Mouse (Mus musculus) neural tube, embryonic 15.5 days (tissue): ENCODE data around the gene Sec31a. TPM values are rescaled to one million over a fixed set of nuclear protein-coding genes. Genes with fewer than 3 reads are reported as not detected.

Source experiments
- ATAC-seq: fragments of 200-750 bp; cut with Nextera tagmentation; 2 replicates; pipeline ENCODE4 v1.8.0; 2017; ENCODE audit warnings: mild to moderate bottlenecking, moderate TSS enrichment, moderate library complexity; ENCODE audit not compliant: low FRiP score
- H3K27ac ChIP-seq: fragments of 300-500 bp; sonication (generic); replicated peaks from 2 replicates; pipeline ENCODE4 v1.5.1; 2015; ENCODE audit warnings: mild to moderate bottlenecking, inconsistent platforms
- H3K27me3 ChIP-seq: fragments of 300-500 bp; sonication (generic); replicated peaks from 2 replicates; pipeline ENCODE4 v1.6.1; 2015; ENCODE audit warnings: inconsistent platforms
- H3K36me3 ChIP-seq: fragments of 300-500 bp; sonication (generic); 2 replicates; pipeline ENCODE4 v1.6.1; 2015; ENCODE audit warnings: inconsistent platforms
- H3K4me1 ChIP-seq: fragments of 300-500 bp; sonication (generic); 2 replicates; pipeline ENCODE4 v1.6.1; 2015; ENCODE audit warnings: inconsistent platforms
- H3K4me2 ChIP-seq: fragments of 300-500 bp; sonication (generic); 2 replicates; pipeline ENCODE4 v1.6.1; 2015; ENCODE audit warnings: inconsistent platforms, mild to moderate bottlenecking, moderate library complexity
- H3K4me3 ChIP-seq: fragments of 300-500 bp; sonication (generic); replicated peaks from 2 replicates; pipeline ENCODE4 v1.5.1; 2015; ENCODE audit warnings: mild to moderate bottlenecking, inconsistent platforms
- H3K9ac ChIP-seq: fragments of 300-500 bp; sonication (generic); replicated peaks from 2 replicates; pipeline ENCODE4 v1.6.1; 2015; ENCODE audit warnings: mild to moderate bottlenecking, inconsistent platforms
- H3K9me3 ChIP-seq: fragments of 300-500 bp; sonication (generic); replicated peaks from 2 replicates; pipeline ENCODE4 v1.6.1; 2016; ENCODE audit warnings: inconsistent platforms
- WGBS: fragments of 180-500 bp; shearing (Covaris S2); methylation state at CpG from one replicate; pipeline ENCODE4 v1.1.7; 2015; ENCODE audit warnings: mixed read lengths; 5-methylcytosine and 5-hydroxymethylcytosine counted together
- polyA plus RNA-seq: library from polyadenylated mRNA; unstranded; fragments of >200 nt; fragmentation: Nextera tagmentation; extraction: Ambion mirVana; gene quantifications from 2 replicates; pipeline ENCODE4 v1.2.1, GENCODE M21; 2015

Gene Sec31a
- polyA plus RNA-seq, 1 experiment from 2014 or later, result 89.5 TPM

DNA sequence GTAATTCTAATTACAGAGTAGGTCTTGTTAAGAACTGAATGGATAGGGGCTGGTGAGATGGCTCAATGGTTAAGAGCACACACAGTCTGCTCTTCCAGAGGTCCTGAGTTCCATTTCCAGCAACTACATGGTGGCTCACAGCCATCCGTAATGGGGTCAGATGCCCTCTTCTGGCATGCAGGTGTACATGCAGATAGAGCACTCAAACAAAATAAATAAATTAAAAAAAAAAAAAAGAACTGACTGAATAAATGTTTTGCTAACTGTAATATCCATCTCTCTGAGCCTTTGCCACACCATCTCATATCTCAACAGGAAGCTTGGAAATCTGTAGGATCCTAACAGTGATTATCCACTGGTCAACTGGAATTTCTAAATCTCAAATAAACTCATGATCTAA, 45.1 kb downstream of the Sec31a start:
- WGBS, result 59% methylated on average over 1 of the region's 1 CpGs
- H3K27me3 ChIP-seq, result no peaks in the 10 kb centered on the region
- H3K36me3 ChIP-seq, result peaks cover 75% of the 10 kb centered on the region
- no peak for ATAC-seq
- H3K4me1 ChIP-seq, result no peaks in the 10 kb centered on the region
- no peak overlapping the region for H3K27ac ChIP-seq
- H3K4me2 ChIP-seq, result no peak overlapping the region
- H3K4me3 ChIP-seq, result no peak overlapping the region
- H3K9me3 ChIP-seq, result no peaks in the 10 kb centered on the region
- no peak overlapping the region for H3K9ac ChIP-seq

DNA sequence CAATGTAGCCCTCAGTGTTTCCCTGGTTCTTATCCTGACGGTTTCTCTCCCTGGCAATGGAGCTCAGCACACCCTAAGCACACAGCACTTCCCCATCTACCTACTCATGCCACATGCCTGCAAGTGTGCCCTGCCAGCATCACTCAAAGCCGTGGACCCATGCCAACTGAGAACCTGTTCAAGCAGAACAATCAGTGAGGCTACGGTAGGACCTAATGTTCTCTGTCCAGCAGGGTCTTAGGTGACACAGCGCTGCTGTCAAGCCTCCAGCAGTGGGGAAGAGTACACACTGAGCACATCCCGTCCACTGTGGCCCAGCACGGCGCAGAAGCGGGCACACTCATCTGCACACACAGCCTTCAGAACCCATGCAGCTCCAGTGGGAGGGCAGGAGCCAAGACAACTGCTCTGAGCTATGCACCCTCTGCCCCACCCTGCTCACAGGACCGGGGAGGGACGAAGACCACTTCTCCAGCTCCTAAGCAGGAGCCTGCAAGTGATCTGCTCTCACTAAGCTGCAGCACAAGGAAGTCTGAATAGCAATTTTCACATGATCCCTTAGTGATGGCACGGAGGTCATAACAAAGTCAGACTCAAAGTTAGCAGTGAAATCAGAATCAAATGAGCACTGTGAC, 46.1 kb downstream of the Sec31a start:
- no peak for ATAC-seq
- H3K4me2 ChIP-seq, result no peak overlapping the region

DNA sequence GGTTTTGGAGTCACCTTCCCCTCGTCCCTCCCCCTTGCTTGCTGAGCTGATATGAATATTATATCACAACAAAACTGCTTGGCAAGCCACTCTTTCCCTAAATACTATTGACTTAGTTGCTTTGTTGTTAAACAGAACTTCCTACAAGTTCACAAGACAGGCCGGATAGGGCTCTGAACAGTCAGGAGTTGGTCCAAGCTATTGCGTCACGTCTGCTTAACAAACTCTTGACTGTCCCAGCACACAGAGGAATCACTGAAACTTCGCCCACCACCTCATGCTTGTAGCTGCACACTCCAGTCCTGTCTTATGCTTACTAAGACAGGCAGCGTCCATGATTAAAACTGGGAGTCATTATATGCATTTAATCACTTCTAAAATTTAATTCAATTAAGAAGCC, 46.9 kb downstream of the Sec31a start:
- no peaks in the 10 kb centered on the region for H3K9me3 ChIP-seq
- no peak overlapping the region for H3K4me3 ChIP-seq
- H3K36me3 ChIP-seq, result peaks cover 80% of the 10 kb centered on the region
- H3K9ac ChIP-seq, result no peak overlapping the region
- no peak overlapping the region for H3K4me2 ChIP-seq
- no peaks in the 10 kb centered on the region for H3K27me3 ChIP-seq
- no peak overlapping the region for H3K27ac ChIP-seq
- no peak for ATAC-seq
- WGBS, result 96% methylated on average over 6 of the region's 6 CpGs
- H3K4me1 ChIP-seq, result no peaks in the 10 kb centered on the region

More for the DNA sequence above, 46.1 kb downstream of the Sec31a start:
- Histone ChIP-seq H3K4me3 (no peak overlapping the region), H3K36me3 (peaks cover 79% of the 10 kb centered on the region), H3K4me1 (no peaks in the 10 kb centered on the region), H3K9me3 (no peaks in the 10 kb centered on the region), H3K27ac (no peak overlapping the region), H3K9ac (no peak overlapping the region), H3K27me3 (no peaks in the 10 kb centered on the region)
- 90% methylated on average over 11 of the region's 11 CpGs for WGBS

DNA sequence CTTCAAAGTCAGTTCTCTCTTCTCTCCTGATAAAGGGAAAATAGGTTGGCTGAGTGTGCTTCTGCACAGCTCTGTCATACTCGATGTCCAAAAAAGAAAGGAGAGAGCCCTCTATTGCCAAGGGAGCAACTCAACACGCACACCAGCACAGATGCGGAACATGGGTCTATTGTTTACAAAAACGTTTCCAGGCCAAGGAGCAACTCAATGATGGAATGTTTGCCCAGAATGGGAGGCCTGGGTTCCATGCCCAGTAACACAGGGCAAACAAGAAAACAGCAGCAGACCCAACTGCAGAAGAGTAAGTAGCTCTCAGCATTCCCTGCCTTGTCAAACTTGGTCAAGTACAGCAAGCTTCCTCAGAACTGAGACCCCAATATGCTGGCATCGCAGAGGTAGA, 47.5 kb downstream of the Sec31a start:
- Histone ChIP-seq H3K36me3 (peaks cover 79% of the 10 kb centered on the region), H3K9me3 (no peaks in the 10 kb centered on the region), H3K9ac (no peak overlapping the region), H3K4me2 (no peak overlapping the region), H3K4me1 (no peaks in the 10 kb centered on the region), H3K4me3 (no peak overlapping the region), H3K27me3 (no peaks in the 10 kb centered on the region), H3K27ac (no peak overlapping the region)
- ATAC-seq, result no peak
- WGBS, result 78% methylated on average over 5 of the region's 5 CpGs

DNA sequence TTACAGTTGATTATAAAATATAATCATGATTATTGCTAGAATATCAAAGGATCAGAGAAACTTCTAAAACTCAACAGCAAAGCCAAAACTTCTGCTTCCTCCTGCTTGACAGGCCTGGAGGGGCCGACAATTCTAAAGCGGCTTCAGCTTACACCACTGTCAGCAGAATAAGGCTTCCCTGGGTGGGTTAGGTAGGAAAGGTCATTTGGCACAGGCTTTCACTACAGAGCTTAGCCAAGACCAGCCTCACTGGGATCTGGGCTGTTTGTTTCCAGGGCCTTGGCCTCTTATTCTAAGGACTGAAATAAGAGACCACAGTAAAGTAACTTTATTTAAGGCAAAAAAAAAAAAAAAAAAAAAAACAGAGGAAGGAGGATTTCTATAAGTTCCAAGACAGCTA, 49.0 kb downstream of the Sec31a start:
- no peak overlapping the region for H3K4me3 ChIP-seq
- no peak overlapping the region for H3K4me2 ChIP-seq
- no peaks in the 10 kb centered on the region for H3K9me3 ChIP-seq
- H3K36me3 ChIP-seq, result peaks cover 82% of the 10 kb centered on the region
- ATAC-seq, result no peak
- H3K27ac ChIP-seq, result no peak overlapping the region
- WGBS, result 82% methylated on average over 2 of the region's 2 CpGs
- no peaks in the 10 kb centered on the region for H3K4me1 ChIP-seq
- H3K27me3 ChIP-seq, result no peaks in the 10 kb centered on the region
- no peak overlapping the region for H3K9ac ChIP-seq

DNA sequence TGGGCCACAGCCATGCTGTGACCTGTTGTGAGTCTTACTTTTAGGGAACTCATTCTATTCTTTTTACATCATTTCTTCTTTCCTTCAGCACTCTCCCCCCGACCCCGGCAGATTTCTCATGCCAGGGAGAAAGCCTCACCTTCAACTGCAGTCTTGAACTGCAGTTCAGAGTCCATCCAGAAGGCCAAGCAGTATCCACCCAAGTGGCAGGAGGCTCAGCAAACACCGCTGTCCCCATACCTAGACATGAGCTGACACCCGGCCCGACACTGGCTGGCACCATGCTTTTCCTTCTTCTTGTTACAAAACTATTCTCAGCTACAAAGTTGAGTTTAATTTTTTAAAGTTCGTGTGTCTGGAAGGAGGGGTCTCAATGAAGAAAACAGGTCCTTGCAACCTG, 55.7 kb downstream of the Sec31a start:
- WGBS, result 89% methylated on average over 6 of the region's 6 CpGs
- no peaks in the 10 kb centered on the region for H3K9me3 ChIP-seq
- H3K4me1 ChIP-seq, result peaks cover 10% of the 10 kb centered on the region
- H3K27me3 ChIP-seq, result no peaks in the 10 kb centered on the region
- H3K9ac ChIP-seq, result no peak overlapping the region
- H3K4me2 ChIP-seq, result no peak overlapping the region
- H3K36me3 ChIP-seq, result peaks cover 45% of the 10 kb centered on the region
- ATAC-seq, result no peak
- no peak overlapping the region for H3K4me3 ChIP-seq
- no peak overlapping the region for H3K27ac ChIP-seq

DNA sequence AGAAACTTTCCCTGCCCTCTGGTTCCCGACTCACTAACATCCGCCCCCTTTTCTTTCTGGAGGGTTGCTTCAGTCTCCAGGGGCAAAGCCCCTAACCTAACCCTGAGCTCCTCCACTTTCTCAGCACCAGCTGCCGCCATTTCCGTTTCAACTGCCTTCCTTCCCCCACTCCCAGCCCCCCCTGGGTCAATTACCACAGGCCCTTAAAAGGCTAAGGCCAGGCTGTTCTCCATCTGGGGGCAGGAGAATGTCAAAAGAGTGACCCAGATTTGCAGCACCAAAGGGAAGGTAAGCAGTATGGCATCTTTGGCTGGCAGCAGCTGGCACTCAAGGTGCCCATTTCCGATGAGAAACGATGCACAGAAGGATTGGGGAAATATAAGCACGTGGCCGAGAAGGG, 57.7 kb downstream of the Sec31a start:
- Histone ChIP-seq H3K36me3 (peaks cover 27% of the 10 kb centered on the region), H3K4me2 (no peak overlapping the region), H3K27ac (no peak overlapping the region), H3K4me3 (no peak overlapping the region), H3K9ac (no peak overlapping the region), H3K27me3 (no peaks in the 10 kb centered on the region), H3K9me3 (no peaks in the 10 kb centered on the region), H3K4me1 (peaks cover 14% of the 10 kb centered on the region)
- no peak for ATAC-seq
- WGBS, result 45% methylated on average over 8 of the region's 8 CpGs

DNA sequence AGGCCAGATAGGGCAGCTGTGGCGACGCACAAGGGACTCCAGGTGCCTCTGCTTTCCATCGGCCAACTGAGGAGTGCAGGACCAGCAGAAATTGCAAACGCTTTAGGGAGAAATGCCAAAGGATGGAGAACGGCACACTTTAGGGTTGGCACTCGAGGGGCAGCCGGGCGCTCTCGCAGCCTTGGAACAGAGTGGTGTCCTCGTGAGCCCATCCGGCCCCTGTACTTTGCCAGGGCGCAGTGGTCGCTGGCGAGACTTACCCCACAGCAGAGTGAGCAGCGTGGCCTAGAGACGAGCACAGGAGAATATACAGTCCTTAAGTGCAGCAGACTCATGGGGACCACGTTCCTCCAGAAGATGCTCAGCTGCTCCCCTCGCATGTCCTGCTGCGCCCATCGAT, 61.4 kb downstream of the Sec31a start:
- peaks cover 20% of the 10 kb centered on the region for H3K4me1 ChIP-seq
- no peak overlapping the region for H3K27ac ChIP-seq
- H3K27me3 ChIP-seq, result no peaks in the 10 kb centered on the region
- H3K4me2 ChIP-seq, result no peak overlapping the region
- 95% methylated on average over 20 of the region's 20 CpGs for WGBS
- H3K9me3 ChIP-seq, result no peaks in the 10 kb centered on the region
- no peak overlapping the region for H3K4me3 ChIP-seq
- no peak for ATAC-seq
- no peaks in the 10 kb centered on the region for H3K36me3 ChIP-seq
- H3K9ac ChIP-seq, result no peak overlapping the region

DNA sequence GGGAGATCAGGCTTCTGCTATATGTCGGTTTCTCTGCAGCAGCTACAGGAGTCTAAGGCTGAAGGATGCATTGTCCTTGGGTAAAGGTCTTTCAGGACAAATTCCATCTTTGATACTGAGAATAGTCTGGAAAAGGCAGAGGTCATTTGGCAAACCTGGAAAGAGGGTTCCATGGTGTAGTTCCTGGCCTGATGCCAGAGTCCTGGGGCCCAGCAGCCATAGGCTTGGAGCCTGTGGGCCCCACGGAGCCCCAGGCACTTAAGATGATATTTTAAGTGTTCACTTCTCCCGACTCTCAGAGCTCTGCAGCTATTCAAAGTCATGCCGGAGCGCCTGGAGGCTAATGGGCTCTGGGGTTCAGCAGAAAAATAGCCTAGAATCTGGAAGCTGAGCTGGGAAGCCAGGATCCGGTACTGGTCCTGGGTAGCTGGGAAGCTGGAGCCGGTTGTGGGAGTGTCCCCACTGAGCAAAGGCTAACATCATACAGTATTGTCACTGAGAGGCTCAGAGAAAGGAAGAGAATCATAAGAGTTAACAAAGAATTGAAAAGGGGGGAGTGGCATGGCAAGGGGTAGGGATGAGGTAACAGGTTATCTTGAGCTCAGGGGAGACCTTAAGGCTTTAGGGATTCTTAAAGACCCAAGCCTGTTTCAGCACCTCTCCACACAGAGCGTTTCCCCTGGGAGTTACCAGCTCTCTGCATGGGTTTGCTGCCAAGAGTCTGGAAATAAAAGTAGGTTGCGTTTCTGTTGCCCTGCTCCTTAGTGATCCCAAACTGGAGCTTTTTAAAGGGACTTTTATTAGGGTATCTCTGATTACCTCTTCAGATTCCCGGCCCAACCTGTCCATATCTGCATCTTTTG, 62.8 kb downstream of the Sec31a start:
- no peak overlapping the region for H3K9ac ChIP-seq
- no peak for ATAC-seq
- H3K9me3 ChIP-seq, result no peaks in the 10 kb centered on the region
- 61% methylated on average over 10 of the region's 10 CpGs for WGBS
- H3K4me3 ChIP-seq, result no peak overlapping the region
- no peak overlapping the region for H3K4me2 ChIP-seq
- no peaks in the 10 kb centered on the region for H3K36me3 ChIP-seq
- H3K4me1 ChIP-seq, result peaks cover 12% of the 10 kb centered on the region
- no peak overlapping the region for H3K27ac ChIP-seq
- no peaks in the 10 kb centered on the region for H3K27me3 ChIP-seq

DNA sequence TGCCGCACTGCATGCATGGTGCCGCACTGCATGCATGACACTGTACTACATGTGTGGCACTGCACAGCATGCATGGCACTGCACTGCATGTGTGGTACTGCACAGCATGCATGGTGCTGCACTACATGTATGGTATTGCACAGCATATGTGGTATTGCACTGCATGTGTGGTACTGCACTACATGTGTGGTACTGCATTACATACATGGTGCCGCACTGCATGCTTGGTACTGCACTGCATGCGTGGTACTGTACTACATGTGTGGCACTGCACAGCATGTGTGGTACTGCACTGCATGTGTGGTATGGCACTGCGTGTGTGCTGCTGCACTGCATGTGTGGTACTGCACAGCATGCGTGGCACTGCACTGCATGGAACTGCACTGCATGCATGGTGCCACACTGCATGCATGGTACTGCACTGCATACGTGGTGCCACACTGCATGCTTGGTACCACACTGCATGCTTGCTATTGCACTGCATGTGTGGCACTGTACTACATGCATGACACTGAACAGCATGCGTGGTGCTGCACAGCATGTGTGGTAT, 65.1 kb downstream of the Sec31a start:
- no peak overlapping the region for H3K4me2 ChIP-seq
- no peak overlapping the region for H3K4me3 ChIP-seq
- no peak overlapping the region for H3K9ac ChIP-seq
- no peaks in the 10 kb centered on the region for H3K27me3 ChIP-seq
- no peaks in the 10 kb centered on the region for H3K9me3 ChIP-seq
- 95% methylated on average over 8 of the region's 8 CpGs for WGBS
- H3K27ac ChIP-seq, result no peak overlapping the region
- H3K4me1 ChIP-seq, result peaks cover 9% of the 10 kb centered on the region
- no peaks in the 10 kb centered on the region for H3K36me3 ChIP-seq
- ATAC-seq, result peak; percentile 45; the same call in 1 of the 2 replicates

DNA sequence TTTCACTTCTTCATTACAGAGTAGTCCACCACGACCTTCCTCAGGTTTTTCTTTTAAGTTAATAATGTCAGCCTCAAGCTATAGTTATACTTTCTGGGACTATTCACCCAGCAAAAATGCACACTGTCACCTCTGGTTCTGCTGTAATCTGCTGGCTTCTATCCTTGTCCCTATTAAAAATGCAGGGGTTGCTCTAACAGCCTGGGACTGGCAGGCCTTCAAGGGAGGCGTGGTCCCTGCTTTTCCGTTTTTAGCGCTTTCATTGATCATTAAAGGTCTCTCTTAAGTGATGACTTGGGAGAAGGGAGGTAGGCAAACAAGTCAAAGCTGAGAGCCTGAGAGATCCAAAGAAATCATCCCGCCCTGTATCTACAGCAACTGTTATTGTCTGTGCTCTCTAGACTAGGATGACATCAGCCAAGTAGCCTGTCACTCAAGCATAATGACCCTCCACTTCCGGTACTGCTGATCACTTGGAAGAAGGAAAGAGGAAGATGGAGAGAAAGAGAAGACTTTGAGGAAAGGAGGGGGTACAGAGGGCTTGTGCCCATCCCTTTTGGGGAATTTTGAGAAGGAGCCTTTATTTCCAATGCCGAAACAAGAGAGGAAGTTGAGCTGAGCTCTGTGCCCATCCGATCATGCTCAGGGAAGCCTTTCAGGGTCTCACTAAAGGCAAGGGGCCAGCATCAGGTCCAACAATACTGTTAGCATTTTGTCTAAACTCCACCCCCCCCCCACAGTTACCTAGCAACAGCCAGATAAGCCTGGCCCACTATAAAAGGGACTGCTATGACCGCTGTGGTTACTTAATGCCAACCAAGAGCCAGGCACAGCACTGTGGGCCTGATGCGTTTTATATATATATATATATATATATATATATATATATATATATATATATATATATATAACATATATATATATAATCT, 66.5 kb downstream of the Sec31a start:
- Histone ChIP-seq H3K4me3 (no peak overlapping the region), H3K9ac (no peak overlapping the region), H3K27ac (peak overlapping the region; percentile 23; the same call in 1 of the 2 replicates), H3K4me1 (peaks cover 9% of the 10 kb centered on the region), H3K27me3 (no peaks in the 10 kb centered on the region), H3K36me3 (no peaks in the 10 kb centered on the region), H3K4me2 (peak overlapping the region; percentile 11; the same call in 1 of the 2 replicates), H3K9me3 (no peaks in the 10 kb centered on the region)
- WGBS, result 53% methylated on average over 9 of the region's 10 CpGs
- ATAC-seq, result peak; percentile 62; the same call in 1 of the 2 replicates
